ENCODE assay signal across 10 mouse cellular contexts in the genomic region with DNA sequence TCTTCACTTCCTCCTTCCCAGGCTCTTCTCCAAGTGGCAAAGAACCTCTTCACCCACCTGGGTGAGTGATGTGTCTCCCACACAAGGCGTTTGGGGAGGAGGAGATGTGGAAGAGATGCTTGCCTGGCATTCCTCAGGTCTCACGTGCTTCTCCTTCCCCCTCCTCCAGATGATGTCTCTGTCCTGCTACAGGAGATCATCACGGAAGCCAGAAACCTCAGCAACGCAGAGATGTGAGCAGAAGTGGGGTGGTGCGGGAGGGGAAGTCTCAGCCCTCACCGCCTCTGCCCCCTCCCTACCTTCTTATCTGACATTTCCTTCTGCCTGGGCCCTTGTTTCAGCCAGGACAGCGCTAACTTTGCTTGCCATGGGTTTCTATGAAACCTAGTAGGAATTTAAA.
DNase-seq lines count a peak whose midpoint lies in the region; ATAC-seq and TF ChIP-seq lines count a peak whose summit lies in the region.
"Had no signal": no experiment of that assay in that cellular context is flagged by ENCODE, and none has a peak within 500 bp of the region (broad histone marks: within the 10 kb centered on the region; RNA-seq: fewer than 3 reads in every experiment).

No protein-coding gene starts in this region.

- H3K27ac ChIP-seq in stomach, embryonic 15.5 days = no peak overlapping the region
- no peak overlapping the region for H3K27ac ChIP-seq in stomach, postnatal 0 days (replicated peaks)
- no peak overlapping the region for H3K27ac ChIP-seq in intestine, embryonic 15.5 days
- H3K27ac ChIP-seq: heart, embryonic 10.5 days had no signal

- no peak for DNase-seq in stomach, postnatal 0 days (ENCODE audit: low spot score)
- no peak for DNase-seq in lung, adult 18-20 months
- no peak for DNase-seq in spleen, adult 12 weeks (ENCODE audit: low spot score)
- DNase-seq in left cerebral cortex, adult 11 months (ENCODE audit: low spot score) = no peak

- ATAC-seq in stomach, embryonic 15.5 days (ENCODE audit: insufficient read depth, low FRiP score, low read depth) = no peak
- no peak for ATAC-seq in stomach, postnatal 0 days (ENCODE audit: low FRiP score, low TSS enrichment)
- peak; percentile 69 for ATAC-seq in activated CD4-positive, CD25-positive, alpha-beta regulatory T cell, adult 4 months
- ATAC-seq in intestine, embryonic 15.5 days = 0 out of 2 replicates have a peak, but pooled peaks have one; percentile 13

- peak overlapping the region; percentile 61 for H3K4me2 ChIP-seq in stomach, embryonic 15.5 days
- H3K4me2 ChIP-seq in stomach, postnatal 0 days (replicated peaks; ENCODE audit: low read depth) = no peak overlapping the region
- peak overlapping the region; percentile 64; the same call in 1 of the 2 replicates for H3K4me2 ChIP-seq in intestine, embryonic 15.5 days (replicated peaks)

- H3K36me3 ChIP-seq in stomach, embryonic 15.5 days = no peaks in the 10 kb centered on the region
- no peaks in the 10 kb centered on the region for H3K36me3 ChIP-seq in stomach, postnatal 0 days (ENCODE audit: control insufficient read depth, insufficient read depth, low read length)
- no peaks in the 10 kb centered on the region for H3K36me3 ChIP-seq in intestine, embryonic 15.5 days
- H3K36me3 ChIP-seq: G1E; heart, embryonic 10.5 days had no signal

- no peaks in the 10 kb centered on the region for H3K9me3 ChIP-seq in stomach, embryonic 15.5 days
- H3K9me3 ChIP-seq in stomach, postnatal 0 days (ENCODE audit: control insufficient read depth, low read length) = no peaks in the 10 kb centered on the region
- H3K9me3 ChIP-seq in intestine, embryonic 15.5 days = no peaks in the 10 kb centered on the region
- H3K9me3 ChIP-seq: G1E; heart, embryonic 10.5 days had no signal

- 27% methylated on average over 7 of the region's 7 CpGs for WGBS in stomach, embryonic 15.5 days
- 31% methylated on average over 7 of the region's 7 CpGs for WGBS in stomach, postnatal 0 days
- 31% methylated on average over 7 of the region's 7 CpGs for WGBS in intestine, embryonic 15.5 days

- no peak for TF ChIP-seq CTCF in stomach, postnatal 0 days (IDR thresholded peaks at IDR 0.05; ENCODE audit: low read depth)

- H3K27me3 ChIP-seq in stomach, embryonic 15.5 days (replicated peaks) = peaks cover 15% of the 10 kb centered on the region
- H3K27me3 ChIP-seq in stomach, postnatal 0 days (ENCODE audit: control insufficient read depth, insufficient read depth, low read length) = no peaks in the 10 kb centered on the region
- 0 out of 2 replicates have a peak, but pooled peaks cover 23% of the 10 kb centered on the region for H3K27me3 ChIP-seq in intestine, embryonic 15.5 days (replicated peaks)

- H3K9ac ChIP-seq in stomach, embryonic 15.5 days = no peak overlapping the region
- H3K9ac ChIP-seq in stomach, postnatal 0 days (ENCODE audit: low read length) = no peak overlapping the region
- H3K9ac ChIP-seq in intestine, embryonic 15.5 days = no peak overlapping the region

- TF ChIP-seq EP300 in stomach, postnatal 0 days (optimal IDR thresholded peaks at IDR 0.05) = no peak

- H3K4me3 ChIP-seq in stomach, embryonic 15.5 days (replicated peaks) = no peak overlapping the region
- H3K4me3 ChIP-seq in stomach, postnatal 0 days (ENCODE audit: low read depth, low read length) = no peak overlapping the region
- no peak overlapping the region for H3K4me3 ChIP-seq in intestine, embryonic 15.5 days (replicated peaks)
- H3K4me3 ChIP-seq: myocyte had no signal

- peaks cover 13% of the 10 kb centered on the region; the same call in 1 of the 2 replicates for H3K4me1 ChIP-seq in stomach, embryonic 15.5 days
- H3K4me1 ChIP-seq in stomach, postnatal 0 days (replicated peaks; ENCODE audit: control insufficient read depth, insufficient read depth) = peaks cover 4% of the 10 kb centered on the region; the same call in 1 of the 2 replicates
- peaks cover 7% of the 10 kb centered on the region; the same call in 1 of the 2 replicates for H3K4me1 ChIP-seq in intestine, embryonic 15.5 days (replicated peaks)

Comparison
In these comparisons a context has a peak if more than half of its experiments do, and no peak if none do; other contexts are left out.
1. ATAC-seq: peak in activated CD4-positive, CD25-positive, alpha-beta regulatory T cell, adult 4 months (single experiment) and intestine, embryonic 15.5 days (single experiment); none in stomach, embryonic 15.5 days (single experiment) and stomach, postnatal 0 days (single experiment).